Mouse (Mus musculus) embryonic facial prominence, embryonic 11.5 days (tissue): ENCODE data around the gene Aqp9. TPM values are rescaled to one million over a fixed set of nuclear protein-coding genes. Genes with fewer than 3 reads are reported as not detected.

Experiments used
- ATAC-seq: fragments of 200-750 bp; cut with Nextera tagmentation; replicated peaks from 2 replicates; pipeline ENCODE4 v1.8.0; 2017; ENCODE audit warnings: low read depth; ENCODE audit not compliant: insufficient number of reproducible peaks, low FRiP score, low TSS enrichment
- DNase-seq: peaks from one replicate; pipeline ENCODE4 v3.0.0-alpha.2; 2015; ENCODE audit warnings: low spot score
- H3K27ac ChIP-seq: fragments of 300-500 bp; sonication (generic); replicated peaks from 2 replicates; pipeline ENCODE4 v1.5.1; 2014; ENCODE audit warnings: mild to moderate bottlenecking, low read depth, low read length, control low read depth
- H3K27me3 ChIP-seq: fragments of 300-500 bp; sonication (generic); 2 replicates; pipeline ENCODE4 v1.6.1; 2014; ENCODE audit warnings: mild to moderate bottlenecking, low read length, moderate library complexity, mixed read lengths; ENCODE audit not compliant: control insufficient read depth, insufficient read depth
- H3K36me3 ChIP-seq: fragments of 300-500 bp; sonication (generic); replicated peaks from 2 replicates; pipeline ENCODE4 v1.6.1; 2014; ENCODE audit warnings: low read depth, mild to moderate bottlenecking, low read length, moderate library complexity, mixed read lengths; ENCODE audit not compliant: control insufficient read depth, insufficient read depth
- H3K4me1 ChIP-seq: fragments of 300-500 bp; sonication (generic); 2 replicates; pipeline ENCODE4 v1.6.1; 2014; ENCODE audit warnings: low read length, mixed read lengths; ENCODE audit not compliant: control insufficient read depth, insufficient read depth
- H3K4me2 ChIP-seq: fragments of 300-500 bp; sonication (generic); 2 replicates; pipeline ENCODE4 v1.6.1; 2014; ENCODE audit warnings: low read depth, mild to moderate bottlenecking, control low read depth, low read length, moderate library complexity
- H3K4me3 ChIP-seq: fragments of 300-500 bp; sonication (generic); 2 replicates; pipeline ENCODE4 v1.5.1; 2014; ENCODE audit warnings: low read depth, low read length, control low read depth
- H3K9ac ChIP-seq: fragments of 300-500 bp; sonication (generic); replicated peaks from 2 replicates; pipeline ENCODE4 v1.6.1; 2014; ENCODE audit warnings: mild to moderate bottlenecking, control low read depth, low read length
- H3K9me3 ChIP-seq: fragments of 300-500 bp; sonication (generic); replicated peaks from 2 replicates; pipeline ENCODE4 v1.6.1; 2016; ENCODE audit warnings: mild to moderate bottlenecking, low read length, inconsistent platforms, mixed read lengths; ENCODE audit not compliant: control insufficient read depth
- WGBS: fragments of 180-500 bp; shearing (Covaris S2); extraction: QIAGEN DNeasy Blood & Tissue Kit; methylation state at CpG from one replicate; pipeline ENCODE4 v1.1.7; 2014; 5-methylcytosine and 5-hydroxymethylcytosine counted together
- polyA plus RNA-seq: library from polyadenylated mRNA; unstranded; fragments of >200 nt; fragmentation: Nextera tagmentation; extraction: Ambion mirVana; gene quantifications from 2 replicates; pipeline ENCODE4 v1.2.1, GENCODE M21; 2014

Gene Aqp9
- polyA plus RNA-seq, 1 experiment from 2014 or later: 0.17 TPM

DNA sequence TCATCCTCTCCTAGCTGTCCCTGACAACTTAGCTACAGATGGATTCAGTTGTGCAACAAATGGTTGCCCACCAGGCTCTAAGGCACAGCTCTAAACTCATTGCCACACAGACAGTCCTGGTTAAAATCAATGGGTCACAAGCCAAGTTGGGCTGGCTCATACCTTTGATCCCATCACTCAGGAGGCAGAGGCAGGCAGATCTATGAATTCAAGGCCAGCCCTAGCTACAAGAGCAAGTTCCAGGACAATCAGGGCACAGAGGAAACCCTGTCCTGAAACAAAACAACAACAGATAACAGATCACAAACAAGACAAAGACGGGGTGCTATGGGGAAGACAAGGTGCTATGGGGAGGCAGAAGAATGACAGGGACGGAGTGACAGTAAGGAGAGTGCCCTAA, 3.0 kb downstream of the Aqp9 start:
- WGBS: 83% methylated on average over 2 of the region's 2 CpGs
- no peak overlapping the region for H3K4me3 ChIP-seq
- no peak overlapping the region for H3K9ac ChIP-seq
- H3K36me3 ChIP-seq: no peaks in the 10 kb centered on the region
- DNase-seq (no peak), ATAC-seq (no peak)
- no peak overlapping the region for H3K27ac ChIP-seq
- no peaks in the 10 kb centered on the region for H3K9me3 ChIP-seq
- H3K27me3 ChIP-seq: no peaks in the 10 kb centered on the region
- H3K4me1 ChIP-seq: no peaks in the 10 kb centered on the region
- H3K4me2 ChIP-seq: no peak overlapping the region

- 86% methylated on average over 6 of the region's 6 CpGs for WGBS
- no peak for DNase-seq
Observed at GRCm38 (mm10) chr9:71165061-71165460, 3.4 kb downstream of the Aqp9 start.

DNA sequence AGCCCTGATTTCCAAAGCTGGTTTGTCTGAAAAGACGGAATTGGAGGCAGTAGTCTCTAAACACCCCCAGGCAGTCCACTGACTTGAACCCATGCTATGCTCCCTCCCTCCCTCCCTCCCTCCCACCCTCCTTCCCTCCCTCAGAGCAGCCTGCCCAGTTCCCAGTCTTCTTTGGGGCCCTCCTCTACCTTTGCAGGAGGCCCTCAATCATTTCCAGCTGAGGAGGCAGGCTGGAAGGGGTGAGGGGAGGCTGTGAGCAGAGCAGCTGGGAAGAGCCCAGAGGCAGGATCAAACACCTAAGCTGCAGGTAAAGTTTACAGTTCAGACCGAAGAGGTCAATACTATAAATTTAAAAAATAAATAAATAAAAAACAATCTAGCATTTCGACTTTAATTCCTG, 4.1 kb downstream of the Aqp9 start:
- Histone ChIP-seq H3K4me1 (no peaks in the 10 kb centered on the region), H3K4me3 (no peak overlapping the region), H3K9ac (no peak overlapping the region), H3K9me3 (no peaks in the 10 kb centered on the region), H3K36me3 (no peaks in the 10 kb centered on the region), H3K4me2 (no peak overlapping the region), H3K27me3 (no peaks in the 10 kb centered on the region), H3K27ac (no peak overlapping the region)
- ATAC-seq: no peak
- 61% methylated on average over 3 of the region's 3 CpGs for WGBS
- DNase-seq: peak; percentile 12

More at GRCm38 (mm10) chr9:71165061-71165460, 3.4 kb downstream of the Aqp9 start:
- ATAC-seq: no peak
- Histone ChIP-seq H3K36me3 (no peaks in the 10 kb centered on the region), H3K27me3 (no peaks in the 10 kb centered on the region), H3K9me3 (no peaks in the 10 kb centered on the region), H3K27ac (no peak overlapping the region), H3K9ac (no peak overlapping the region), H3K4me1 (no peaks in the 10 kb centered on the region), H3K4me3 (no peak overlapping the region), H3K4me2 (no peak overlapping the region)

- Histone ChIP-seq H3K4me3 (no peak overlapping the region), H3K9ac (no peak overlapping the region), H3K4me2 (no peak overlapping the region), H3K27me3 (no peaks in the 10 kb centered on the region), H3K4me1 (no peaks in the 10 kb centered on the region), H3K36me3 (no peaks in the 10 kb centered on the region), H3K27ac (no peak overlapping the region), H3K9me3 (no peaks in the 10 kb centered on the region)
- ATAC-seq: no peak
- DNase-seq: no peak
- WGBS: 70% methylated on average over 12 of the region's 12 CpGs
Observed at GRCm38 (mm10) chr9:71162858-71163740, 5.4 kb downstream of the Aqp9 start.

DNA sequence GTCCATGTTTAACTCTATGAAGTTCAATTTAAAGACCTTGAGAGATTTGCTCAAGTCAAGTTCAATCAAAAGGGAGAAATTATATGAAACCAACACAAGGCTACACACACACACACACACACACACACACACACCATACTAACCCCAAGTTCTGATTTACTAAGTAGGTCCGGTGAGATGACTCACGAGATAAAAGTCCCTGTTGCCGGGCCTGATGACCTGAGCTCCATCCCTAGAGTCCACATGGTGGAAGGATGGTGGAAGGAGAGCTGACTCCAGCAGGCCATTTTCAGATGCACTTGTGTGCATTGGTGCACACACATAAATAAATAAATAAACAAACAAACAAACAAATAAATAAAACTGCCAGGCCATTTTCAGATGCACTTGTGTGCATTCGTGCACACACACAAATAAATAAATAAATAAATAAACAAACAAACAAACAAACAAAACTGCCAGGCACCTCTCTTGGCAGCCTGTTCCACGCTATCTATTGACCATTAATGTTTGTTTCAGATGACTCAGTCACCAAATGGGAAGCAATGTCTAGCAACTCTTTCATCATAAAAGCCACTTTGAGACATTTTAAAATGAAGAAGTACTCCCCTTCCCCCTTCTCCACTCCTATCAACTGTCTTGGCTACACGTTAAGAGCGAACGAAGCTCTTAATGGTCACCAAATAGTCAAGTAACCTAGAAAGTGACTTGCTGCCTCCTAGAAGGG, 6.2 kb downstream of the Aqp9 start:
- no peaks in the 10 kb centered on the region for H3K36me3 ChIP-seq
- no peak overlapping the region for H3K27ac ChIP-seq
- H3K4me2 ChIP-seq: no peak overlapping the region
- H3K4me1 ChIP-seq: no peaks in the 10 kb centered on the region
- 86% methylated on average over 8 of the region's 8 CpGs for WGBS
- H3K27me3 ChIP-seq: no peaks in the 10 kb centered on the region
- ATAC-seq (no peak), DNase-seq (no peak)
- H3K9me3 ChIP-seq: no peaks in the 10 kb centered on the region
- no peak overlapping the region for H3K4me3 ChIP-seq
- no peak overlapping the region for H3K9ac ChIP-seq

GRCm38 (mm10) chr9:71160849-71161711, 7.4 kb downstream of the Aqp9 start:
- 87% methylated on average over 13 of the region's 13 CpGs for WGBS

DNA sequence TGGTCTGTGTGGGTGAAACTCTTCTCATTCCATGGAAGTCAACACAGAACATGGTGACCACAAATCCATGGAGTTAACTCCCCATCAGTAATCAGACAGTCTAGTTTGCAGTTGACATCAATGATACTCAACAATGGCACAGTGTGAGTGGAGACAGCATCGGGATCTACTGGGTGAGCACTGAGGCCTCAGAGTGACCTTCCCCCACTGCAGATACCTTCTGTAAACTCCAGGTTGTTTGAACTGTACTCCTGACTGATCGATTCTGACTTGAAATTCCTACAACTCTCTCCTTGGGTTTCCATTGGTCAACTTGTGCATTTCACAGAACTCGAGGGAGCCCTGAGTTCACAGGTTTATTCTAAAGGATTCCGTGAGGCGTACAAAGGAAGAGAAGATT, 8.8 kb downstream of the Aqp9 start:
- no peak for DNase-seq
- H3K27ac ChIP-seq: no peak overlapping the region
- H3K27me3 ChIP-seq: no peaks in the 10 kb centered on the region
- H3K36me3 ChIP-seq: no peaks in the 10 kb centered on the region
- no peak overlapping the region for H3K9ac ChIP-seq
- H3K4me2 ChIP-seq: no peak overlapping the region
- no peak for ATAC-seq
- H3K4me1 ChIP-seq: no peaks in the 10 kb centered on the region
- WGBS: 88% methylated on average over 5 of the region's 5 CpGs
- H3K4me3 ChIP-seq: no peak overlapping the region
- no peaks in the 10 kb centered on the region for H3K9me3 ChIP-seq

More at GRCm38 (mm10) chr9:71160849-71161711, 7.4 kb downstream of the Aqp9 start:
- H3K4me3 ChIP-seq: no peak overlapping the region
- no peaks in the 10 kb centered on the region for H3K4me1 ChIP-seq
- no peaks in the 10 kb centered on the region for H3K36me3 ChIP-seq
- ATAC-seq (no peak), DNase-seq (no peak)
- no peaks in the 10 kb centered on the region for H3K27me3 ChIP-seq
- no peak overlapping the region for H3K9ac ChIP-seq
- H3K9me3 ChIP-seq: no peaks in the 10 kb centered on the region
- H3K4me2 ChIP-seq: no peak overlapping the region
- no peak overlapping the region for H3K27ac ChIP-seq
